Mouse (Mus musculus) brain, embryonic 14.5 days (tissue): Measurements from ENCODE around the gene Efcab2. TPM values are rescaled to one million over a fixed set of nuclear protein-coding genes. Genes with fewer than 3 reads are reported as not detected.
A peak's percentile ranks its signal among the peaks of the same experiment; 100 is the strongest.

Experiments used
- DNase-seq: peaks from one replicate; pipeline ENCODE4 v3.0.0-alpha.2; 2011; ENCODE audit warnings: low read depth
- CTCF ChIP-seq: fragments of 200-500 bp; IDR thresholded peaks from 2 replicates; pipeline ENCODE4 v1.5.1; 2012; ENCODE audit warnings: inconsistent platforms, mild to moderate bottlenecking, moderate library complexity, borderline replicate concordance; ENCODE audit not compliant: insufficient read depth, insufficient read length; ENCODE audit errors: extremely low read depth
- POLR2A ChIP-seq: fragments of 200-500 bp; IDR thresholded peaks from 2 replicates; pipeline ENCODE4 v1.6.1; 2012; ENCODE audit warnings: mild to moderate bottlenecking, inconsistent platforms, borderline replicate concordance; ENCODE audit not compliant: poor library complexity, insufficient read depth, insufficient read length, severe bottlenecking; ENCODE audit errors: extremely low read depth
- polyA plus RNA-seq: library from polyadenylated mRNA; depleted of rRNA; stranded (reverse); fragments of >200 nt; gene quantifications from 2 replicates; pipeline ENCODE4 v1.2.3, GENCODE M21; 2012

Efcab2 gene
- polyA plus RNA-seq, 1 experiment, result 3.7 TPM

GRCm38 (mm10) chr1:178512323-178513031 is 106.6 kb downstream of the Efcab2 start:
- TF ChIP-seq CTCF, result no peak
- TF ChIP-seq POLR2A, result no peak
- DNase-seq, result peak; percentile 29

GRCm38 (mm10) chr1:178513954-178514353 is 108.1 kb downstream of the Efcab2 start:
- TF ChIP-seq CTCF (no peak), POLR2A (no peak)
- no peak for DNase-seq

- DNase-seq, result no peak
- TF ChIP-seq CTCF (no peak), POLR2A (no peak)
These were observed 110.0 kb downstream of the Efcab2 start for GRCm38 (mm10) chr1:178515839-178516238.

- TF ChIP-seq POLR2A (no peak), CTCF (no peak)
- peak; percentile 82 for DNase-seq
These were observed 116.5 kb downstream of the Efcab2 start for GRCm38 (mm10) chr1:178522389-178522788.

GRCm38 (mm10) chr1:178523152-178523551 is 117.3 kb downstream of the Efcab2 start:
- DNase-seq, result no peak
- no peak for TF ChIP-seq POLR2A
- TF ChIP-seq CTCF, result no peak

GRCm38 (mm10) chr1:178527185-178527546 is 121.3 kb downstream of the Efcab2 start:
- peak; percentile 96 for DNase-seq
- no peak for TF ChIP-seq POLR2A
- peak; percentile 88 for TF ChIP-seq CTCF

- peak; percentile 51 for DNase-seq
- TF ChIP-seq CTCF, result no peak
- TF ChIP-seq POLR2A, result no peak
These were observed 121.9 kb downstream of the Efcab2 start for GRCm38 (mm10) chr1:178527547-178528361.

- peak; percentile 80 for DNase-seq
- TF ChIP-seq POLR2A, result 0 out of 2 replicates have a peak, but pooled peaks have one; percentile 6
- TF ChIP-seq CTCF, result no peak
These were observed 122.8 kb downstream of the Efcab2 start, which contains the start of gene Kif26b for GRCm38 (mm10) chr1:178528431-178529351. Gene Kif26b, plus strand, starts transcription at chr1:178529125.

GRCm38 (mm10) chr1:178529512-178530300 is 123.8 kb downstream of the Efcab2 start:
- TF ChIP-seq POLR2A, result no peak
- TF ChIP-seq CTCF, result no peak
- DNase-seq, result peak; percentile 47
